28 mouse cellular contexts compared by ENCODE assay signal in genomic region chr4:147525125-147525524, GRCm38 (mm10). TPM values are rescaled to one million over a fixed set of nuclear protein-coding genes. Genes with fewer than 3 reads are reported as not detected.
"Had no signal": no experiment of that assay in that cellular context is flagged by ENCODE, and none has a peak within 500 bp of the region (broad histone marks: within the 10 kb centered on the region; RNA-seq: fewer than 3 reads in every experiment).

No protein-coding gene starts in this region.

- DNase-seq: cerebellum, adult 8-10 months; cerebellum, adult 9-10 months; cerebellum, adult 9-11 months; cerebellum, postnatal 10 days; cerebellum, postnatal 14 days; cerebellum, postnatal 25 days; cerebellum, postnatal 36 days; embryo, embryonic 11 days; forebrain, postnatal 0 days; gastrocnemius, adult 2 months; gastrocnemius, postnatal 10 days; gastrocnemius, postnatal 14 days; gastrocnemius, postnatal 25 days; gastrocnemius, postnatal 36 days; heart, adult 18-20 months; heart, adult 2 months had no signal

- H3K36me3 ChIP-seq: embryonic facial prominence, embryonic 10.5 days; embryonic facial prominence, embryonic 12.5 days; embryonic facial prominence, embryonic 13.5 days; embryonic facial prominence, embryonic 15.5 days; forebrain, embryonic 10.5 days; forebrain, embryonic 12.5 days; forebrain, embryonic 15.5 days had no signal

- H3K27ac ChIP-seq: embryonic facial prominence, embryonic 10.5 days; embryonic facial prominence, embryonic 12.5 days; embryonic facial prominence, embryonic 13.5 days; embryonic facial prominence, embryonic 15.5 days; forebrain, embryonic 10.5 days; forebrain, embryonic 12.5 days; forebrain, embryonic 13.5 days; forebrain, embryonic 15.5 days; gastrocnemius, adult 2 months; heart, adult 2 months had no signal

- H3K4me3 ChIP-seq: embryonic facial prominence, embryonic 10.5 days; embryonic facial prominence, embryonic 12.5 days; embryonic facial prominence, embryonic 13.5 days; embryonic facial prominence, embryonic 15.5 days; erythroblast, embryonic 14.5 days; forebrain, embryonic 10.5 days; forebrain, embryonic 12.5 days; forebrain, embryonic 13.5 days; forebrain, embryonic 15.5 days; gastrocnemius, adult 2 months; heart, adult 2 months had no signal

- H3K27me3 ChIP-seq: embryonic facial prominence, embryonic 12.5 days; embryonic facial prominence, embryonic 13.5 days; embryonic facial prominence, embryonic 15.5 days; forebrain, embryonic 12.5 days; forebrain, embryonic 13.5 days; forebrain, embryonic 15.5 days had no signal

- H3K4me1 ChIP-seq: embryonic facial prominence, embryonic 10.5 days; embryonic facial prominence, embryonic 12.5 days; embryonic facial prominence, embryonic 13.5 days; embryonic facial prominence, embryonic 15.5 days; forebrain, embryonic 10.5 days; forebrain, embryonic 12.5 days; forebrain, embryonic 13.5 days; forebrain, embryonic 15.5 days had no signal

RNA-seq across cellular contexts. Expression of gene Gm16503, which starts 14.9 kb away (rescaled TPM):
- polyA plus RNA-seq: erythroblast, embryonic 14.5 days; heart, adult 2 months had no signal

RNA-seq across cellular contexts. Expression of gene Zfp985, which starts 28.0 kb away (rescaled TPM):
- polyA plus RNA-seq: erythroblast, embryonic 14.5 days; forebrain, embryonic 11.5 days; forebrain, embryonic 16.5 days; forebrain, postnatal 0 days; gonadal fat pad, adult 2 months had no signal

RNA-seq across cellular contexts. Expression of gene Zfp982, which starts 32.9 kb away (rescaled TPM):
- polyA plus RNA-seq: erythroblast, embryonic 14.5 days had no signal
